Mouse (Mus musculus): ENCODE measurements around the gene Dydc2. TPM values are rescaled to one million over a fixed set of nuclear protein-coding genes. Genes with fewer than 3 reads are reported as not detected.

The Dydc2 gene
- polyA plus RNA-seq (2017; shearing (Covaris generic)), result not detected

GRCm38 (mm10) chr14:41069108-41069507, at the start of gene Dydc2:
Dydc2 (minus strand) TSS chr14:41069208.

GRCm38 (mm10) chr14:41104853-41105444, 35.9 kb upstream of the Dydc2 start, which contains the start of gene Mat1a:
Mat1a (plus strand) TSS chr14:41105035.

GRCm38 (mm10) chr14:41072229-41072943, 3.4 kb upstream of the Dydc2 start, which contains the start of gene Dydc1:
Dydc1 (plus strand) TSS chr14:41072911.

GRCm38 (mm10) chr14:41013630-41014613, 55.1 kb downstream of the Dydc2 start, which contains the start of gene Fam213a:
Fam213a (minus strand) TSS chr14:41013788.

Other genes with a start within 250 kb of the Dydc2 start
- 0.76 TPM for gene Sh2d4b, start 175.9 kb downstream of the Dydc2 start, polyA plus RNA-seq (2017; shearing (Covaris generic))
- 118 TPM for gene Tspan14, start 102.4 kb downstream of the Dydc2 start, polyA plus RNA-seq (2017; shearing (Covaris generic))
- gene Fam213a, start 55.4 kb downstream of the Dydc2 start, polyA plus RNA-seq (2017; shearing (Covaris generic)), result 11.4 TPM
- not detected for gene Dydc1, start 3.7 kb upstream of the Dydc2 start, polyA plus RNA-seq (2017; shearing (Covaris generic))
- gene Mat1a, start 35.8 kb upstream of the Dydc2 start, polyA plus RNA-seq (2017; shearing (Covaris generic)), result not detected
- not detected for gene Sftpa1, start 62.6 kb upstream of the Dydc2 start, polyA plus RNA-seq (2017; shearing (Covaris generic))
- gene Mbl1, start 82.2 kb upstream of the Dydc2 start, polyA plus RNA-seq (2017; shearing (Covaris generic)), result not detected
- not detected for gene Sftpd, start 115.9 kb upstream of the Dydc2 start, polyA plus RNA-seq (2017; shearing (Covaris generic))
- not detected for gene Gm2832, start 209.6 kb upstream of the Dydc2 start, polyA plus RNA-seq (2017; shearing (Covaris generic))

Data from CD4-positive, CD25-positive, alpha-beta regulatory T cell, adult 9 weeks (primary cell).